Mouse (Mus musculus): Measurements from ENCODE around the gene Rad51c. TPM values are rescaled to one million over a fixed set of nuclear protein-coding genes. Genes with fewer than 3 reads are reported as not detected.
"Not testable (repeated sequence)": the region's sequence is repeated elsewhere in the genome, so short reads cannot be mapped to it uniquely, and the experiment has no call there.

Gene Rad51c
- polyA plus RNA-seq (2016; fragmentation: Nextera tagmentation; extraction: Ambion mirVana), result 11.8 and 12.1 TPM in 2 replicates

DNA sequence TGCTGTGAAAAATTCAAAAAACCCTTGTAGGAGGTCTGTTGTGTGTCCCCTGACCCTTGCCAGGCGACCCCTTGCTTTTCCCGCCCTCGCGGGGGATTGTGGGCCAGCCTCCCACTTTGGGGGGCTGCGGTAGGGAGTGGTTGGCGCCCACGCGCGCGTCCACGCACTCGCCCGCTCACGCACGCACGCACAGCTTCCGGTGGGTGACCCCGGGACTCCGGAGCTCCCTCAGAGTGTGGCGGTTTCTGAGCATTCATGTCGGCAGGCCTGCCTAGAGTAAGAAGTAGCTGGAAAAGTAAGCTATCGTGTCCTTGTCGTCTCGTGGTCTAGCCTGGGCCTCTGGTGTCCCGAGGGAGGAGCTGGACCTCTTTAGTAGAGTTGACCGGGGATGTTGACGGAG, at the start of gene Rad51c, which contains the start of gene Tex14:
Gene Rad51c, minus strand, starts transcription at position 79 of the 400 bp plus-strand sequence.
Gene Tex14, plus strand, starts transcription at position 190 of the 400 bp plus-strand sequence.
- WGBS, result 83% methylated on average over 27 of the region's 27 CpGs
- peak; percentile 52 for ATAC-seq (ENCODE audit: low FRiP score)
- H3K27ac ChIP-seq, result peak within 1 kb of the TSS; percentile 93
- H3K4me3 ChIP-seq (replicated peaks), result peak within 1 kb of the TSS; percentile 64
- H3K36me3 ChIP-seq (replicated peaks), result no peaks in the 10 kb centered on the region
- no peaks in the 10 kb centered on the region for H3K27me3 ChIP-seq
- peak within 1 kb of the TSS; percentile 62 for H3K4me2 ChIP-seq
- H3K9me3 ChIP-seq, result no peaks in the 10 kb centered on the region
- H3K4me1 ChIP-seq, result peaks cover 5% of the 10 kb centered on the region
- peak within 1 kb of the TSS; percentile 77 for H3K9ac ChIP-seq

DNA sequence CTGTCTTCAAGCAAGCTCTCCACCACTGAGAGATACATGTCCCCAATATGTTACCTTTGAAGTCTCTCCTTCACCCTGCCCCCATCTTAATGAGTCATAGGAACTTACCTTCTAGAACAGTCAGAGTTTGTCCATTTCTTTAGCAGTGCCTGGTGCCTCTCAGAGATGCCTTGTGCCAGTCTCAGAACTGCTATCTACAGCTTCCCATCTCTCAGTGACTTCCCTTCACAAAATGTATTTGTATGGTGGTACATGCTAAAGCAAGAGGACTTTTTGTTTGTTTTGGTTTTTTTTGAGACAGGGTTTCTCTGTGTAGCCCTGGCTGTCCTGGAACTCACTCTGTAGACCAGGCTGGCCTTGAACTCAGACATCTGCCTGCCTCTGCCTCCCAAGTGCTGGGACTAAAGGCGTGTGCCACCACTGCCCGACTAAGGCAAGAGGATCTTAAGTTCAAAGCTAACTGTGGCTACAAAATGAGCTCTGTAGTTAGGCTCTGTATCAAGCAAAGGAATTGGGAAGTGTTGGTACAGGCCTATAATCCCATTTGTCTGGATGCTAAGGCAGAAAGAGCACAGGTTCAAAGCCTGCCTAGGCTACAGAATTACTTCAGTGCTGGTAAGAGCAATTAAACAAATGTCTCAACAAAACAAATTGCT, 49.4 kb upstream of the Rad51c start:
- H3K9me3 ChIP-seq, result no peaks in the 10 kb centered on the region
- no peak overlapping the region for H3K9ac ChIP-seq
- H3K27me3 ChIP-seq, result no peaks in the 10 kb centered on the region
- H3K4me2 ChIP-seq, result no peak overlapping the region
- H3K36me3 ChIP-seq (replicated peaks), result no peaks in the 10 kb centered on the region
- H3K4me1 ChIP-seq, result no peaks in the 10 kb centered on the region; the same call in 1 of the 2 replicates
- no peak for ATAC-seq (ENCODE audit: low FRiP score)
- H3K27ac ChIP-seq, result no peak overlapping the region
- WGBS, result 85% methylated on average over 2 of the region's 2 CpGs
- H3K4me3 ChIP-seq (replicated peaks), result no peak overlapping the region

DNA sequence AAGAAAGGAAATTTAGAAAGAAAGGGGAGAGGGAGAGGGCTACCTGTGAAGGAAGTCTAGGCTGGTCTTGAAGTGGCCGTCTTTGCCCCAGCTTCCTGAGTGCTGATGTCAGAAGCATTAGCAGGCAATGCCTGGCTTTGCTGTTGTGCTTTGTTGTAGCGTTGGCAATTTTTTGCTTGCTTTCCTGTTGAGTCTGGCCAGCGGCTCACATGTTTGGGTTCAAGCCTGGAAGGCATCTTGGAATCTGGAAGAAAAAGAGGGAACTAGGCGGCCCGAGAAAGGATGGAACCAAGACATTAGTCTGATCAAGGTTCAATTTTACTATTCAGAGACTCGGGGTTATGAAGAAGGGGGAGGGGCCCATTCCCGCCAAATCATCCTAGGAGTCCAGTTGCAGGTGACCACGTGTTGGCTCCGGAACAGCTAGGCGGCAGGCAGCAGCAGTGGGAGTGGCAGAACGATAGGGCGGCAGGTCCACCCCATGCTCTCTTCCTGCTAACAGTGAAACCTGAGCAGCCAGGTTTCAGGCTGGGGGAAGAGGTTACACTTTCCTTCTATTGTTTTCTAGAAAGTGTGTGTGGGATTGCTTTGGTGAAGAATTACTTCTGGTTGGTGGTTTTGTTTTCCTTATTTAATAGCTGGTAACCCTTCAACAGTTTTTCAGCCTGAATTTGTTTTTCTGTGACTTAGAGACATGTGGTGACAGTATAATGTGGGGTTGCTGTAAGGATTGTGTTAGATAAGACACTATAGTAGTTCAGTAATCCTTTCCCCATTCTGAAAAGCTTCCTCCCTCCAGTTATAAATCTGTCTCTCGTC, 48.7 kb upstream of the Rad51c start:
- Histone ChIP-seq H3K27me3 (no peaks in the 10 kb centered on the region), H3K4me3 (replicated peaks) (no peak overlapping the region), H3K9ac (no peak overlapping the region), H3K9me3 (no peaks in the 10 kb centered on the region), H3K4me2 (no peak overlapping the region), H3K4me1 (no peaks in the 10 kb centered on the region; the same call in 1 of the 2 replicates), H3K27ac (no peak overlapping the region), H3K36me3 (replicated peaks) (no peaks in the 10 kb centered on the region)
- WGBS, result 25% methylated on average over 13 of the region's 13 CpGs
- no peak for ATAC-seq (ENCODE audit: low FRiP score)

DNA sequence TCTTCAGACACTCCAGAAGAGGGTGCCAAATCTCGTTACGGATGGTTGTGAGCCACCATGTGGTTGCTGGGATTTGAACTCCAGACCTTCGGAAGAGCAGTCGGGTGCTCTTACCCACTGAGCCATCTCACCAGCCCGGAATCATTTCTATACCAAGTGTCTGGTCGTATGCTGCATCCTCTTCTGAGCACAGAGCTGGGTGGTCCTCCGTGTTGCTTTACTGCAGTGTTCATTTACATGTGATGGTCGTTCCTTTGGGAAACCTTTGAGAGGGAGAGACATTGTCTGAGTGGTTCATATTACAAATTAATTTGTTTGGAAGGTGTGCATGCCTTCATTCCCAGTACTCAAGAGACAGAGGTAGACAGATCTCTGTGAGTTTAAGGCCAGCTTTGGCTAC, 48.0 kb upstream of the Rad51c start:
- H3K4me1 ChIP-seq; ATAC-seq (ENCODE audit: low FRiP score); H3K4me2 ChIP-seq; H3K9me3 ChIP-seq; H3K27me3 ChIP-seq; H3K36me3 ChIP-seq (replicated peaks); H3K9ac ChIP-seq; H3K27ac ChIP-seq; H3K4me3 ChIP-seq (replicated peaks): not testable (repeated sequence)
- WGBS, result 76% methylated on average over 8 of the region's 8 CpGs

DNA sequence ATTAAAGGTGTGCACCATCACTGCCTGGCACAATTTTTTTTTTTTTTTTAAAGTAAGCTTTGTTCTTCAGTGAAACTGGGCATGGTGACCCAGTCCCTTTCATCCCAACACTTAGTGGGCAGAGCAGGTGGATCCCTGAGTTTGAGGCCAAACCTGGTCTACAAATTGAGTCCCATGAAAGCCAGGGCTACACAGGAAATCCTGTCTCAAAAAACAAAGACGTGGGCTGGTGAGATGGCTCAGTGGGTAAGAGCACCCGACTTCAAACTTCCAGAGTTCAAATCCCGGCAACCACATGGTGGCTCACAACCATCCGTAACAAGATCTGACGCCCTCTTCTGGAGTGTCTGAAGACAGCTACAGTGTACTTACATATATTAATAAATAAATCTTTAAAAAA, 45.1 kb upstream of the Rad51c start:
- not testable (repeated sequence) for H3K27ac ChIP-seq; H3K9me3 ChIP-seq; H3K27me3 ChIP-seq; ATAC-seq (ENCODE audit: low FRiP score); H3K9ac ChIP-seq; H3K4me2 ChIP-seq; H3K4me1 ChIP-seq; H3K36me3 ChIP-seq (replicated peaks); H3K4me3 ChIP-seq (replicated peaks)
- 61% methylated on average over 5 of the region's 5 CpGs for WGBS

DNA sequence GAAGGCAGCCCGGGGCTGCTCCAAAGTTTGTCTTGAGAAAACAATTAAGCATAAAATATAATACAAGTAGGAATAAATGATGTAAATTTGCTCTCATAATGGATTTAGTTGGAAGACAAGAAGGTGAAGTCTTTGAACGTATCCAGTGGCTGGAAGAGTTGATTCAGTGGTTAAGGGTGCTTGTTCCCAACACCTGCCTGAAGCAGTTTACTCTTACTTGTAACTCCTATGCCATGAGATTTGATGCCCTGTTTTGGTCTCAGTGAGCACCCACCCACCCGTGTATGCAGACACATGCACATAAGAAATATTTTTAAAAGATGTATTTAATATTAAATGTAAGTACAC, 44.4 kb upstream of the Rad51c start:
- WGBS, result 9% methylated on average over 3 of the region's 3 CpGs
- Histone ChIP-seq H3K36me3 (replicated peaks) (no peaks in the 10 kb centered on the region), H3K9ac (no peak overlapping the region), H3K4me2 (no peak overlapping the region), H3K27ac (peak overlapping the region; percentile 47; the same call in 1 of the 2 replicates), H3K27me3 (no peaks in the 10 kb centered on the region), H3K4me3 (replicated peaks) (no peak overlapping the region), H3K9me3 (no peaks in the 10 kb centered on the region), H3K4me1 (no peaks in the 10 kb centered on the region; the same call in 1 of the 2 replicates)
- no peak for ATAC-seq (ENCODE audit: low FRiP score)

DNA sequence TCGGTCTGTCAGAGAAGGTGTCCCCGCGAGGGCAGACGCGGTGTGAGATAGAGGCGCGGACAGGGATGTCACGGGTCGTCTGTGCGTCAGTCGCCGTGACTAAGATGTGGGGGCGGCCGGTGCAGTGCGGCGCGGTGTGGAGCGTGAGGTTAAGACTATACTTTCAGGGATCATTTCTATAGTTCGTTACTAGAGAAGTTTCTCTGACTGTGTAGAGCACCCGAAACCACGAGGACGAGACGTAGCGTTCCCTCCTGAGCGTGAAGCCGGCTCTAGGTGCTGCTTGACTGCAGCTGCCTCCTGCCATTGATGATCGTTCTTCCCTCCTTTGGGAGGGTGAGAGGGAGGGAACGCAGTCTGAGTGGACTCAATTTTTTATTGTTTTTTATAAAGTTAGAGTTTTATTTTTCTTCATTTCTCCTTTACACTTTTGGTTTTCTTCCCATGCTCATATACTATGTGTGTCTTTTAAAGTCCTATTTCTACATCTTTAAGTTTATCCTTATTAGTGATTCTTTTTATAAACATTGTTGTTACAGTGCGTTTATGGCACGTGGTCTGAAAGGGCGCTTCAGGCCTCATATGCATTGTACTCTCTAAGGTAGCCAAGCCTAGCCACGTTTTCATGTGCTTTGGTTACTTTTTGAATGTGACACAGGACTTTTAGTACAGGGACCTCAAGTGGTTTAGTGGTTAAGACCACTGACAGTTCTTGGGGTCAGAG, 43.9 kb upstream of the Rad51c start:
- not testable (repeated sequence) for H3K36me3 ChIP-seq (replicated peaks); H3K4me3 ChIP-seq (replicated peaks); H3K27me3 ChIP-seq; H3K4me1 ChIP-seq; H3K9ac ChIP-seq; H3K9me3 ChIP-seq
- under 1% methylated on average over 6 of the region's 32 CpGs for WGBS
- H3K4me2 ChIP-seq, result peak overlapping the region; percentile 55; the same call in 1 of the 2 replicates
- ATAC-seq (ENCODE audit: low FRiP score), result peak; percentile 96
- H3K27ac ChIP-seq, result peak overlapping the region; percentile 47; the same call in 1 of the 2 replicates

DNA sequence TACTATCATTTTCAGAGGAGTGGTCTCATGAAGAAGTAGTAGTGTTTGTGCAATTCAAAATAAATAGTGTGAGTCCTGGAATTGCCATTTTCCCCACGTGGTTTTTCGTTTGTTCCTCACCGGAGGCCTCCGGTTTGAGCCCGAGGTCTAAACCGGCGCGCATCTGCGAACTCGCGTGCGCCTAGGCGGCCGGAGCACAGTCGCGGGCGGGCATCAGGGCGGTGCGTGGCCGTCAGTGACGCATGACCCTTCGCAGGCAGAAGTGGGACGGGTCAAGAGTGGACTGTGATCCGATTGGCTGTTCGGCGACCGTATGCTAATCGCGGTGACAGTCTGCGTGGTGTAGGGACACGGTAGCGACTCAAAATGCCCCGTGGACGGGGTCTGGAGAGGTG, 43.3 kb upstream of the Rad51c start:
- under 1% methylated on average over 32 of the region's 34 CpGs for WGBS
- peak; percentile 95 for ATAC-seq (ENCODE audit: low FRiP score)
- H3K9ac ChIP-seq, result peak overlapping the region; percentile 42; the same call in 1 of the 2 replicates
- H3K4me3 ChIP-seq (replicated peaks), result peak overlapping the region; percentile 36
- not testable (repeated sequence) for H3K27me3 ChIP-seq; H3K9me3 ChIP-seq; H3K4me1 ChIP-seq; H3K36me3 ChIP-seq (replicated peaks)
- H3K4me2 ChIP-seq, result peak overlapping the region; percentile 55
- H3K27ac ChIP-seq, result peak overlapping the region; percentile 53; the same call in 1 of the 2 replicates

DNA sequence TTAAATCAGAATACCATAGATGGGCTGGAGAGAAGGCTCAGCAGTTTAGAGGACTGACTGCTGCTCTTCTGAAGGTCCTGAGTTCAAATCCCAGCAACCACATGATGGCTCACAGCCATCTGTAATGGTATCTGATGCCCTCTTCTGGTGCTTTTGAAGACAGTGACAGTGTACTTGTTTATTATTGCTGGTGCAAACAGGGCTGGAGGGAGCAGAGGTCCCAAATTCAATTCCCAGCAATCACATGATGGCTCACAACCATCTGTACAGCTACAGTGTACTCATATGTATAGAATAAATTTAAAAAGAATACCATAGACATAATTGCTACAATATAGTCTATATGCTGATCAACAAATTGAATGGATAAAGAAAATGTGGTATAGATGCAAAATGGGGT, 42.7 kb upstream of the Rad51c start:
- Histone ChIP-seq H3K4me3 (replicated peaks) (no peak overlapping the region), H3K36me3 (replicated peaks) (no peaks in the 10 kb centered on the region), H3K27ac (no peak overlapping the region), H3K4me1 (peaks cover 1% of the 10 kb centered on the region; the same call in 1 of the 2 replicates), H3K27me3 (no peaks in the 10 kb centered on the region), H3K9ac (no peak overlapping the region), H3K9me3 (no peaks in the 10 kb centered on the region), H3K4me2 (no peak overlapping the region)
- no peak for ATAC-seq (ENCODE audit: low FRiP score)

DNA sequence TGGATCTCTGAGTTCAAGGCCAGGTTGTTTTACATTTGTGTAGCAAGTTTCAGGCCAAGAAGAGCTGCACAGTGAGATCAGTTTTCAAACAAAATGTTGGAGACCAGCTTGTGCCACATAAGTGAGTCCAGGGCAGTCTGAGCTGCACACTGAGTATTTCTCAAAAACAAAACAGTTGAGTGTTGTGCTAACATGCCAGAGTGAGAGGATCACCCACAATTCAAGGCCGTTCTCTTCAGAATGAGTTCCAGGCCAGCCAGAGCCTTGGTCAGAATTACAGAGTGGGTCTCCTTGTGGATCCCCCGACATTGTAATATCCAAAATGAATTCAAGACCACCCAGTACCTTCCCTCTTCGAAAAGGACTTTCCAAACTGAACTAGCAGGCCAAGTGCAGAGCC, 41.4 kb upstream of the Rad51c start:
- 88% methylated on average over 3 of the region's 3 CpGs for WGBS
- H3K9ac ChIP-seq, result no peak overlapping the region

DNA sequence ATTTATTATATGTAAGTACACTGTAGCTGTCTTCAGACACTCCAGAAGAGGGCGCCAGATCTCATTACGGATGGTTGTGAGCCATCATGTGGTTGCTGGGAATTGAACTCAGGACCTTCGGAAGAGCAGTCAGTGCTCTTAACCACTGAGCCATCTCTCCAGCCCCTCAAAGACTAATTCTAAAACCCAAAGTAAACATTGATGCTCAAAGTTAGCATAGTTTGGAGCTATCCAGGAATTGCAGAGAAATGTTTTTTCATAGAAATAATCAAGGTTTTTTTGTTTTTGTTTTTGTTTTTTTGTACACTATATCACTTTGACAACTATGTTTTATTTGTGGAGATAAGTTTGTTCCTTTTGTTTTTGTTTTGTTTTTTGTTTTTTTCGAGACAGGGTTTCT, 40.8 kb upstream of the Rad51c start:
- not testable (repeated sequence) for H3K36me3 ChIP-seq (replicated peaks); H3K27ac ChIP-seq; H3K9me3 ChIP-seq; H3K4me2 ChIP-seq; H3K4me3 ChIP-seq (replicated peaks); H3K4me1 ChIP-seq; ATAC-seq (ENCODE audit: low FRiP score); H3K9ac ChIP-seq
- peaks cover 12% of the 10 kb centered on the region for H3K27me3 ChIP-seq
- WGBS, result 55% methylated on average over 4 of the region's 4 CpGs

More for the DNA sequence above, 41.4 kb upstream of the Rad51c start:
- H3K9me3 ChIP-seq, result no peaks in the 10 kb centered on the region
- no peak for ATAC-seq (ENCODE audit: low FRiP score)
- H3K4me3 ChIP-seq (replicated peaks), result no peak overlapping the region
- peaks cover 11% of the 10 kb centered on the region for H3K27me3 ChIP-seq
- no peaks in the 10 kb centered on the region for H3K36me3 ChIP-seq (replicated peaks)
- H3K27ac ChIP-seq, result no peak overlapping the region
- peaks cover 6% of the 10 kb centered on the region; the same call in 1 of the 2 replicates for H3K4me1 ChIP-seq
- H3K4me2 ChIP-seq, result no peak overlapping the region

DNA sequence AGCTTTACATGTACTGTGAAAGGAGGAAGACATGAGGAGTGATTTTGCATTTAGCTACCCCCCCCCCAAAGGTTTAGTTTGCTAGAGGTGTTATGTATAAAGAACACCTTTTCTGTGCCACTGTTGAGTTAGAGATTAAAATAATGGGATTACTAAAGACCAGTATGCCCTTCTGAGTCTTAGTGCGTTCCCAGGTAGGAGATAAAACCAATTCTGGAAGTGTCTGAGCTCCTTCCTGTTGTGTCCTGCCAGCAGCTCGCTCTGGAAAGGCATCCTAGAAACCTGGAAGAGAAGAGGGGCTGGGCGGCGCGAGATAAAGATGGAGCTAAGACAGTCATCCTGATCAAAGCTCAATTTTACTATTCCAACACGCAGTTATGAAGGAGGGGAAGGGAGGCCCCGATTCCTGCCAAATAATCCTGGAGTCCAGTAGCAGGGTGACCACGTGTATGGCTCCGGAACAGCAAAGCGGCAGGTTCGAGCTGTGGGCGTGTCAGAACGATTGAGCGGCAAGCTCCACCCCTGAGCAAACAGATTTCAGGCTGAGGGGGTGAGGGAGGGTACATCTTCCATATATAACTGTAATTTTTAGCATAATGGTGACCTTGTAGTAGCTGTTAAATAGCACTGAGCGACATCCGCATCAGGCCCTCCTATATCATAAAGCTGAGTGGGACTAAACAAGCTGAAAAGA, 40.1 kb upstream of the Rad51c start:
- Histone ChIP-seq H3K4me3 (replicated peaks) (no peak overlapping the region), H3K9me3 (no peaks in the 10 kb centered on the region), H3K4me2 (no peak overlapping the region), H3K27ac (no peak overlapping the region), H3K36me3 (replicated peaks) (no peaks in the 10 kb centered on the region), H3K9ac (no peak overlapping the region), H3K27me3 (peaks cover 12% of the 10 kb centered on the region), H3K4me1 (peaks cover 6% of the 10 kb centered on the region; the same call in 1 of the 2 replicates)
- no peak for ATAC-seq (ENCODE audit: low FRiP score)
- 9% methylated on average over 16 of the region's 16 CpGs for WGBS
